18 mouse cellular contexts compared by ENCODE assay signal in the genomic region with DNA sequence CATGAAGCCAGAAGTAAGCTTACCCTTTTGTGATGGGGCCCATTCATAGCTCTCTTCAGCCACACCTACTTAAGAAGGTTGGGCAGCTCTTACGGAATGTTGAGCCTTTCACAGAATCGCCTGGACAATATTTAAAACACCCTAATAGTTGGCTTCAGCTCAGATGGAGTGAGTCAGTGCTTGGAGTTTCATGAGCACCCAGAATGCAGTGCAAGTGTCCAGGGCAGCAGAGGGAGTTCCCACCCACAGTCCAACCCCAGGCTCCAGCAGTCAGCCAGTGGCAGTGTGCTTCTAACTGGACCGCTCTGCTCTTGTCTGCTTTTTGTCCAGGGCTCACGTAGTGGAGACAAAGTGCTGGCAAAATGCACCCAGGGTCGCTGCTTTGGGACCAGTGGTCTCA. TPM values are rescaled to one million over a fixed set of nuclear protein-coding genes. Genes with fewer than 3 reads are reported as not detected.
DNase-seq lines count a peak whose midpoint lies in the region; ATAC-seq and TF ChIP-seq lines count a peak whose summit lies in the region.
"Had no signal": no experiment of that assay in that cellular context is flagged by ENCODE, and none has a peak within 500 bp of the region (broad histone marks: within the 10 kb centered on the region; RNA-seq: fewer than 3 reads in every experiment).

No protein-coding gene starts in this region.

- peak; percentile 69 for ATAC-seq in heart, postnatal 0 days (ENCODE audit: insufficient read depth, low read depth)
- ATAC-seq: Patski had no signal

- no peak for TF ChIP-seq CTCF in heart, postnatal 0 days (IDR thresholded peaks at IDR 0.05; ENCODE audit: low read depth)

- no peak for TF ChIP-seq EP300 in heart, postnatal 0 days (IDR thresholded peaks at IDR 0.05; ENCODE audit: low read depth)

- H3K9me3 ChIP-seq in heart, postnatal 0 days (replicated peaks; ENCODE audit: control insufficient read depth, low read length): no peaks in the 10 kb centered on the region
- H3K9me3 ChIP-seq: liver, embryonic 15.5 days had no signal

- no peak overlapping the region for H3K4me3 ChIP-seq in heart, postnatal 0 days (ENCODE audit: low read depth, low read length)
- H3K4me3 ChIP-seq: liver, embryonic 15.5 days had no signal

- 27% methylated on average over 5 of the region's 5 CpGs for WGBS in heart, postnatal 0 days

- no peak overlapping the region for H3K4me2 ChIP-seq in heart, postnatal 0 days (ENCODE audit: low read depth, low read length)
- H3K4me2 ChIP-seq: liver, embryonic 15.5 days had no signal

- H3K27ac ChIP-seq in heart, postnatal 0 days (ENCODE audit: low read depth): 0 out of 2 replicates have a peak overlapping the region, but pooled peaks have one; percentile 43
- H3K27ac ChIP-seq: kidney, postnatal 0 days; liver, embryonic 15.5 days had no signal

- intact Hi-C loops in gastrocnemius, postnatal 14 days (cut with DNase I; ENCODE audit: low total_unique reads): no loop called here
- intact Hi-C loops in left cerebral cortex, postnatal 36 days (cut with DNase I): loop anchor here (5.0 to 10.0 kb wide), 2 partner anchors 243 to 616 kb away; partner anchors contain the start of gene Csmd2

- 0 out of 2 replicates have a peak, but pooled peaks cover 3% of the 10 kb centered on the region for H3K27me3 ChIP-seq in heart, postnatal 0 days (ENCODE audit: control insufficient read depth, insufficient read depth, low read length)
- H3K27me3 ChIP-seq: liver, embryonic 15.5 days; Patski had no signal

- H3K9ac ChIP-seq in heart, postnatal 0 days (replicated peaks; ENCODE audit: low read depth, low read length): no peak overlapping the region
- H3K9ac ChIP-seq: liver, embryonic 15.5 days had no signal

- H3K4me1 ChIP-seq in heart, postnatal 0 days (ENCODE audit: control insufficient read depth, insufficient read depth): 0 out of 2 replicates have a peak, but pooled peaks cover 4% of the 10 kb centered on the region
- H3K4me1 ChIP-seq: liver, embryonic 15.5 days had no signal

- DNase-seq in gastrocnemius, postnatal 14 days: peak; percentile 33
- DNase-seq in gastrocnemius, postnatal 10 days: no peak
- DNase-seq in adipocyte (ENCODE audit: low spot score): peak; percentile 28
- peak; percentile 56 for DNase-seq in heart, postnatal 0 days (ENCODE audit: low spot score)
- DNase-seq in lung, postnatal 4 days: peak; percentile 47 to 72
- no peak for DNase-seq in layer of hippocampus, adult 9-11 months
- DNase-seq in kidney, postnatal 4 days: no peak
- DNase-seq in left cerebral cortex, postnatal 36 days (ENCODE audit: low spot score in 2 of 2): no peak
- DNase-seq: spleen, adult 18-20 months; thymus, postnatal 25 days had no signal

- H3K36me3 ChIP-seq in heart, postnatal 0 days (replicated peaks; ENCODE audit: control insufficient read depth, insufficient read depth, low read length): no peaks in the 10 kb centered on the region
- H3K36me3 ChIP-seq: liver, embryonic 15.5 days had no signal

RNA-seq across cellular contexts. Expression of gene Gjb5, which starts 13.6 kb away (rescaled TPM):
- under 1 TPM; 0.27 to 0.47 TPM for total RNA-seq in gastrocnemius, postnatal 14 days (2021)
- under 1 TPM; 0.26 to 0.38 TPM for total RNA-seq in gastrocnemius, postnatal 10 days (2021)
- 1.7 and 2.7 TPM in 2 replicates for total RNA-seq in heart, postnatal 0 days (2014; rRNA removed; ENCODE audit: low replicate concordance)
- polyA plus RNA-seq in heart, postnatal 0 days (2015; fragmentation: Nextera tagmentation; extraction: Ambion mirVana): 0.51 and 0.63 TPM in 2 replicates
- not detected for total RNA-seq in left cerebral cortex, postnatal 36 days (2021)
- total RNA-seq: common myeloid progenitor, adult 5-6 weeks; left cerebral cortex, adult 8-10 months; monocyte, adult 5-6 weeks had no signal

RNA-seq across cellular contexts. Expression of gene Gjb4, which starts 17.7 kb away (rescaled TPM):
- total RNA-seq in gastrocnemius, postnatal 14 days (2021): not detected
- not detected for total RNA-seq in gastrocnemius, postnatal 10 days (2021)
- not detected in 2 replicates for total RNA-seq in heart, postnatal 0 days (2014; rRNA removed; ENCODE audit: low replicate concordance)
- not detected in 2 replicates for polyA plus RNA-seq in heart, postnatal 0 days (2015; fragmentation: Nextera tagmentation; extraction: Ambion mirVana)
- total RNA-seq in left cerebral cortex, postnatal 36 days (2021): not detected
- total RNA-seq: common myeloid progenitor, adult 5-6 weeks; heart, postnatal 36 days; left cerebral cortex, adult 8-10 months; monocyte, adult 5-6 weeks had no signal
- polyA plus RNA-seq: forebrain, embryonic 11.5 days; liver, embryonic 15.5 days had no signal

RNA-seq across cellular contexts. Expression of gene Gjb3, which starts 40.9 kb away (rescaled TPM):
- total RNA-seq in gastrocnemius, postnatal 14 days (2021): not detected
- total RNA-seq in gastrocnemius, postnatal 10 days (2021): not detected
- not detected in 2 replicates for total RNA-seq in heart, postnatal 0 days (2014; rRNA removed; ENCODE audit: low replicate concordance)
- polyA plus RNA-seq in heart, postnatal 0 days (2015; fragmentation: Nextera tagmentation; extraction: Ambion mirVana): 0.16 and 0.18 TPM in 2 replicates
- total RNA-seq in left cerebral cortex, postnatal 36 days (2021): not detected
- total RNA-seq: left cerebral cortex, adult 8-10 months; monocyte, adult 5-6 weeks had no signal

RNA-seq across cellular contexts. Expression of gene Gja4, which starts 57.7 kb away (rescaled TPM):
- total RNA-seq in gastrocnemius, postnatal 14 days (2021): 10 to 100 TPM; 13.2 to 14.8 TPM
- total RNA-seq in gastrocnemius, postnatal 10 days (2021): 10 to 100 TPM; 12.7 to 16.1 TPM
- total RNA-seq in heart, postnatal 0 days (2014; rRNA removed; ENCODE audit: low replicate concordance): 38.4 and 45.0 TPM in 2 replicates
- polyA plus RNA-seq in heart, postnatal 0 days (2015; fragmentation: Nextera tagmentation; extraction: Ambion mirVana): 20.7 and 23.4 TPM in 2 replicates
- total RNA-seq in left cerebral cortex, postnatal 36 days (2021): 1 to 10 TPM; 3.6 to 4.5 TPM
- total RNA-seq: common myeloid progenitor, adult 5-6 weeks; monocyte, adult 5-6 weeks had no signal

Comparison
In these comparisons a context has a peak if more than half of its experiments do, and no peak if none do; other contexts are left out.
1. DNase-seq: peak in gastrocnemius, postnatal 14 days (single experiment), adipocyte (single experiment), heart, postnatal 0 days (single experiment) and lung, postnatal 4 days (2 of 2); none in gastrocnemius, postnatal 10 days (single experiment), layer of hippocampus, adult 9-11 months (single experiment), kidney, postnatal 4 days (0 of 2) and left cerebral cortex, postnatal 36 days (0 of 2).